Comparison of ENCODE assay signal across 9 mouse cellular contexts in genomic region chr1:90289732-90290215, GRCm38 (mm10).
DNase-seq lines count a peak whose midpoint lies in the region; ATAC-seq lines count a peak whose summit lies in the region.
"Had no signal": no experiment of that assay in that cellular context is flagged by ENCODE, and none has a peak within 500 bp of the region (broad histone marks: within the 10 kb centered on the region; RNA-seq: fewer than 3 reads in every experiment).

No protein-coding gene starts in this region.

- no peak overlapping the region for H3K4me2 ChIP-seq in forebrain, embryonic 11.5 days (ENCODE audit: low read depth, low read length, severe bottlenecking)
- H3K4me2 ChIP-seq in forebrain, embryonic 16.5 days (ENCODE audit: low read length): no peak overlapping the region
- no peak overlapping the region for H3K4me2 ChIP-seq in hindbrain, embryonic 12.5 days (replicated peaks)
- peak overlapping the region; percentile 1; the same call in 1 of the 2 replicates for H3K4me2 ChIP-seq in midbrain, embryonic 12.5 days (replicated peaks)

- no peak overlapping the region for H3K4me3 ChIP-seq in forebrain, embryonic 11.5 days (ENCODE audit: low read depth, low read length)
- no peak overlapping the region for H3K4me3 ChIP-seq in forebrain, embryonic 16.5 days (replicated peaks; ENCODE audit: low read length)
- H3K4me3 ChIP-seq in hindbrain, embryonic 12.5 days: no peak overlapping the region
- H3K4me3 ChIP-seq in midbrain, embryonic 12.5 days: no peak overlapping the region

- peaks cover 9% of the 10 kb centered on the region for H3K4me1 ChIP-seq in forebrain, embryonic 11.5 days (replicated peaks; ENCODE audit: control insufficient read depth, insufficient read depth, low read length)
- H3K4me1 ChIP-seq in forebrain, embryonic 16.5 days (replicated peaks; ENCODE audit: control insufficient read depth, insufficient read depth, low read length): peaks cover 18% of the 10 kb centered on the region
- H3K4me1 ChIP-seq in hindbrain, embryonic 12.5 days: peaks cover 32% of the 10 kb centered on the region
- H3K4me1 ChIP-seq in midbrain, embryonic 12.5 days: peaks cover 30% of the 10 kb centered on the region

- H3K36me3 ChIP-seq in forebrain, embryonic 11.5 days (ENCODE audit: control insufficient read depth, insufficient read depth, low read length): no peaks in the 10 kb centered on the region
- H3K36me3 ChIP-seq in forebrain, embryonic 16.5 days (ENCODE audit: control insufficient read depth, insufficient read depth): no peaks in the 10 kb centered on the region
- H3K36me3 ChIP-seq in hindbrain, embryonic 12.5 days: no peaks in the 10 kb centered on the region
- H3K36me3 ChIP-seq in midbrain, embryonic 12.5 days: no peaks in the 10 kb centered on the region

- 34% methylated on average over 6 of the region's 6 CpGs for WGBS in forebrain, embryonic 11.5 days
- 29% methylated on average over 6 of the region's 6 CpGs for WGBS in forebrain, embryonic 16.5 days
- 17% methylated on average over 6 of the region's 6 CpGs for WGBS in hindbrain, embryonic 12.5 days
- WGBS in midbrain, embryonic 12.5 days: 9% methylated on average over 6 of the region's 6 CpGs

- H3K27me3 ChIP-seq in forebrain, embryonic 11.5 days (ENCODE audit: control insufficient read depth, insufficient read depth, low read length): no peaks in the 10 kb centered on the region
- H3K27me3 ChIP-seq in forebrain, embryonic 16.5 days (replicated peaks; ENCODE audit: control insufficient read depth, insufficient read depth, low read length): no peaks in the 10 kb centered on the region
- peaks cover 6% of the 10 kb centered on the region; the same call in 1 of the 2 replicates for H3K27me3 ChIP-seq in hindbrain, embryonic 12.5 days
- H3K27me3 ChIP-seq in midbrain, embryonic 12.5 days: peaks cover 10% of the 10 kb centered on the region

- ATAC-seq in forebrain, embryonic 11.5 days (replicated peaks; ENCODE audit: low FRiP score): 0 out of 2 replicates have a peak, but pooled peaks have one; percentile 10
- ATAC-seq in forebrain, embryonic 16.5 days: no peak
- peak; percentile 60 for ATAC-seq in erythroblast, adult 5-6 weeks (replicated peaks; ENCODE audit: low FRiP score, poor library complexity, severe bottlenecking)
- peak; percentile 47; the same call in 1 of the 2 replicates for ATAC-seq in hindbrain, embryonic 12.5 days (ENCODE audit: low FRiP score)
- ATAC-seq in midbrain, embryonic 12.5 days (ENCODE audit: low FRiP score, low read depth): peak; percentile 14; the same call in 1 of the 2 replicates
- ATAC-seq in megakaryocyte, adult 5-6 weeks (ENCODE audit: poor library complexity, severe bottlenecking): no peak

- H3K9ac ChIP-seq in forebrain, embryonic 11.5 days (ENCODE audit: low read length): peak overlapping the region; percentile 12; the same call in 1 of the 2 replicates
- H3K9ac ChIP-seq in forebrain, embryonic 16.5 days (replicated peaks; ENCODE audit: low read depth, low read length): no peak overlapping the region
- no peak overlapping the region for H3K9ac ChIP-seq in hindbrain, embryonic 12.5 days
- no peak overlapping the region; the same call in 1 of the 2 replicates for H3K9ac ChIP-seq in midbrain, embryonic 12.5 days (replicated peaks)

- DNase-seq in forebrain, embryonic 11.5 days (ENCODE audit: low spot score): no peak
- DNase-seq in layer of hippocampus, postnatal 25 days (ENCODE audit: extremely low spot score in 1 of 2, low spot score in 1 of 2): no peak
- no peak for DNase-seq in frontal cortex, postnatal 36 days (ENCODE audit: low spot score in 2 of 2)
- DNase-seq: retina, postnatal 1 day had no signal

- peak overlapping the region; percentile 31; the same call in 1 of the 2 replicates for H3K27ac ChIP-seq in forebrain, embryonic 11.5 days (ENCODE audit: low read depth, low read length)
- H3K27ac ChIP-seq in forebrain, embryonic 16.5 days (ENCODE audit: low read length): no peak overlapping the region
- H3K27ac ChIP-seq in hindbrain, embryonic 12.5 days: peak overlapping the region; percentile 60
- H3K27ac ChIP-seq in midbrain, embryonic 12.5 days (replicated peaks): peak overlapping the region; percentile 75

- no peaks in the 10 kb centered on the region for H3K9me3 ChIP-seq in forebrain, embryonic 11.5 days (ENCODE audit: control insufficient read depth, low read length)
- no peaks in the 10 kb centered on the region for H3K9me3 ChIP-seq in forebrain, embryonic 16.5 days (ENCODE audit: control insufficient read depth, low read length)
- H3K9me3 ChIP-seq in hindbrain, embryonic 12.5 days (replicated peaks): no peaks in the 10 kb centered on the region
- no peaks in the 10 kb centered on the region for H3K9me3 ChIP-seq in midbrain, embryonic 12.5 days

Comparison
In these comparisons a context has a peak if more than half of its experiments do, and no peak if none do; other contexts are left out.
1. ATAC-seq: peak in forebrain, embryonic 11.5 days (single experiment), erythroblast, adult 5-6 weeks (single experiment), hindbrain, embryonic 12.5 days (single experiment) and midbrain, embryonic 12.5 days (single experiment); none in forebrain, embryonic 16.5 days (single experiment) and megakaryocyte, adult 5-6 weeks (single experiment).